Mouse (Mus musculus): ENCODE measurements around the gene Cdkal1. TPM values are rescaled to one million over a fixed set of nuclear protein-coding genes. Genes with fewer than 3 reads are reported as not detected.

Gene Cdkal1
- total and polyA plus RNA-seq, 3 experiments, result 8.7 to 13.7 (median 9.5) TPM

DNA sequence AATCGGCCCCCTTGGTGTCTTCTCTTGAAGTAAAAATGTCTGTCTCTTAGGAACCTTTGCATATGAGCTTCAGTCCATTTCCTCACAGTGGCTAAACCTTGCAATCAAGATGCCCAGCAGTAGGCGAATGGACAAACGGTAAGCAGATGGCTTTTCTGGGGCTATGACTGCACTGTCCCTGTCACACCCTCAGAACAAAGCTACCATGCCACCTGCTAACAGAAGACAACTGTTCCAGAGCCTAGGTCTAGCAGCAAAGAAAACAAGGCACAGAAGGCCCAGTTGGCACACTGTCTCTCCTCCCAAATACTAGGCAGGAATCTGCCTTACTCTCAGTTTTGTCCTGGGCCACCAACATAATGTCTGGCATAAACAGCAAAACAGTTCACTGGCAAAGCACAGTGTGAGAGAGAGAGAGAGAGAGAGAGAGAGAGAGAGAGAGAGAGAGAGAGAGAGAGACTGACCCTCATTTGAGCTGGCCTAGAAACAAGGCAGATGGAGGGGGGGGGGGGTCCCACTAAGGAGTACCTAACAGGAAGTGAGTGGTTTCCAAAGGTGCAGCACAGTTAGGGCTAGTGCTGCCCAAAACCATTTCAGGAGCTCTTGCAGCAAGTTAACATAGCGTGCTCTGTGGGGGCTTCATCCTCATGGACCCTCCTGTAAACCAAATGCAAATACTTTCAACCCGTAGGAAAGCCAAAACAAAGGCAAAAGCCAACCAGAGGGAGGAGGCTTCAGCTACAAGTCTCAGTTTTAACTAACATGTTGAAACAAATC is 95.6 kb downstream of the Cdkal1 start:
- no peak overlapping the region for H3K27ac ChIP-seq (ENCODE audit: insufficient read depth, low read depth)
- no peaks in the 10 kb centered on the region for H3K9me3 ChIP-seq (replicated peaks; ENCODE audit: low read length)
- H3K79me2 ChIP-seq (replicated peaks; ENCODE audit: control insufficient read depth, extremely low read depth, insufficient read depth, poor library complexity, severe bottlenecking), result no peaks in the 10 kb centered on the region
- dilution Hi-C loops (cut with MboI; ENCODE audit: extremely low pct_ligation_motif_present, extremely low pct_unique_long_range_greater_than_20kb, low sequenced_read_pairs) (no loop called here), in situ Hi-C loops (cut with MboI; ENCODE audit: low pct_ligation_motif_present, low pct_unique_long_range_greater_than_20kb, low sequenced_read_pairs) (no loop called here)
- DNase-seq (ENCODE audit: extremely low read depth), result no peak
- TF ChIP-seq MAFK (IDR thresholded peaks at IDR 0.05; ENCODE audit: insufficient replicate concordance, low read length) (no peak), SMC3 (IDR thresholded peaks at IDR 0.05; ENCODE audit: low read depth, low read length) (no peak), ELF1 (IDR thresholded peaks at IDR 0.05; ENCODE audit: low read depth, low read length) (no peak), JUN (IDR thresholded peaks at IDR 0.05; ENCODE audit: insufficient read depth, low read depth, low read length) (no peak), MYC (IDR thresholded peaks at IDR 0.05; ENCODE audit: low read depth, low read length) (no peak), CTCF (conservative IDR thresholded peaks at IDR 0.05 in 1 of 2, IDR thresholded peaks at IDR 0.05 in 1 of 2; ENCODE audit: low read depth in 2 of 2, low read length in 2 of 2) (no peak), ZMIZ1 (IDR thresholded peaks at IDR 0.05; ENCODE audit: low read depth, low read length) (no peak), JUND (conservative IDR thresholded peaks at IDR 0.05; ENCODE audit: low read depth, low read length) (no peak), PAX5 (IDR thresholded peaks at IDR 0.05; ENCODE audit: low read length) (no peak), RAD21 (IDR thresholded peaks at IDR 0.05; ENCODE audit: low read depth, low read length) (no peak), CHD2 (IDR thresholded peaks at IDR 0.05; ENCODE audit: low read length) (no peak), MAX (IDR thresholded peaks at IDR 0.05; ENCODE audit: low read length) (no peak), ZC3H11A (IDR thresholded peaks at IDR 0.05; ENCODE audit: low read depth, low read length) (no peak), HCFC1 (IDR thresholded peaks at IDR 0.05; ENCODE audit: low read depth, low read length) (no peak), SIN3A (IDR thresholded peaks at IDR 0.05; ENCODE audit: low read length) (no peak), IRF4 (IDR thresholded peaks at IDR 0.05; ENCODE audit: low read depth, low read length) (no peak), USF1 (IDR thresholded peaks at IDR 0.05; ENCODE audit: low read depth, low read length) (no peak), CHD1 (IDR thresholded peaks at IDR 0.05; ENCODE audit: low read depth, low read length) (no peak), NRF1 (IDR thresholded peaks at IDR 0.05; ENCODE audit: low read depth, low read length) (no peak)
- no peak overlapping the region for H3K4me3 ChIP-seq (replicated peaks in 1 of 3; ENCODE audit: low read depth in 2 of 3, low read length in 2 of 3, poor library complexity in 1 of 3)
- H3K27me3 ChIP-seq (replicated peaks), result no peaks in the 10 kb centered on the region
- peaks cover 4 to 63% of the 10 kb centered on the region in 2 experiments for H3K4me1 ChIP-seq (ENCODE audit: control insufficient read depth in 1 of 2, insufficient read depth in 2 of 2)
- no peak overlapping the region for H3K4me2 ChIP-seq (ENCODE audit: insufficient read depth, low read depth, poor library complexity, severe bottlenecking)
- H3K36me3 ChIP-seq (replicated peaks in 1 of 2; ENCODE audit: control insufficient read depth in 1 of 2, insufficient read depth in 1 of 2, low read length in 1 of 2), result peaks cover 0 to 4% of the 10 kb centered on the region in 2 experiments
- H3K9ac ChIP-seq (ENCODE audit: insufficient read depth, low read depth), result no peak overlapping the region

DNA sequence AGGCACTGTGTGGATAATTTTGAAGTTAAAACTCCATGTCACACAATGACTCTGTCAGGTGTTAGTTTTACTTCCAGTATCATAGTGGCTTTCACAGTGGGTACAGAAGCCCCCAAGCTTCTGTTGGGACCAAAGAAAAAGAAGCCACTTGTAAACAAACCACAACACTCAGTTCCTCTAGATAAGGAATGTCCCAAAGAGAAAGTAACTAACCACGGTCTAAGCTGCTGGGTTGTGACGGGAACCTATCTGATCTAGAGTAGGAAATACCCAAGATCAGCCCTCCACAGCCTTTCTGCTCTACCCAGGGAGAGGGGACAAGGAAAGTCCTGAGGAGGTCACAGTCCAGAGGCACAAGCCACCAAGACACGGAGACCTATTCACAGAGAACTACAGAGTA is 99.4 kb downstream of the Cdkal1 start:
- no peaks in the 10 kb centered on the region for H3K27me3 ChIP-seq (replicated peaks)
- H3K27ac ChIP-seq (ENCODE audit: insufficient read depth, low read depth), result no peak overlapping the region
- dilution Hi-C loops (cut with MboI; ENCODE audit: extremely low pct_ligation_motif_present, extremely low pct_unique_long_range_greater_than_20kb, low sequenced_read_pairs), result no loop called here
- peak; percentile 41 for DNase-seq (ENCODE audit: extremely low read depth)
- peak overlapping the region in 2 of 3 experiments; percentile 9 to 18 for H3K4me3 ChIP-seq (replicated peaks in 1 of 3; ENCODE audit: low read depth in 2 of 3, low read length in 2 of 3, poor library complexity in 1 of 3)
- peaks cover 0 to 46% of the 10 kb centered on the region in 2 experiments; a peak in 2 of 4 replicates for H3K4me1 ChIP-seq (ENCODE audit: control insufficient read depth in 1 of 2, insufficient read depth in 2 of 2)
- no peaks in the 10 kb centered on the region for H3K79me2 ChIP-seq (replicated peaks; ENCODE audit: control insufficient read depth, extremely low read depth, insufficient read depth, poor library complexity, severe bottlenecking)
- H3K4me2 ChIP-seq (ENCODE audit: insufficient read depth, low read depth, poor library complexity, severe bottlenecking), result peak overlapping the region; percentile 83
- H3K9me3 ChIP-seq (replicated peaks; ENCODE audit: low read length), result no peaks in the 10 kb centered on the region
- in situ Hi-C loops (cut with MboI; ENCODE audit: low pct_ligation_motif_present, low pct_unique_long_range_greater_than_20kb, low sequenced_read_pairs), result no loop called here
- H3K9ac ChIP-seq (ENCODE audit: insufficient read depth, low read depth), result 0 out of 2 replicates have a peak overlapping the region, but pooled peaks have one; percentile 37
- H3K36me3 ChIP-seq (replicated peaks in 1 of 2; ENCODE audit: control insufficient read depth in 1 of 2, insufficient read depth in 1 of 2, low read length in 1 of 2), result peaks cover 0 to 14% of the 10 kb centered on the region in 2 experiments
- TF ChIP-seq E2F4 (IDR thresholded peaks at IDR 0.05; ENCODE audit: insufficient replicate concordance, low read depth, low read length) (no peak), KAT2A (IDR thresholded peaks at IDR 0.05; ENCODE audit: insufficient replicate concordance, low read length) (no peak), JUN (IDR thresholded peaks at IDR 0.05; ENCODE audit: insufficient read depth, low read depth, low read length) (no peak), PAX5 (IDR thresholded peaks at IDR 0.05; ENCODE audit: low read length) (no peak), ELF1 (IDR thresholded peaks at IDR 0.05; ENCODE audit: low read depth, low read length) (no peak)
